Mouse (Mus musculus) frontal cortex, adult 2 months (tissue): Measurements from ENCODE around the gene Slc52a3. TPM values are rescaled to one million over a fixed set of nuclear protein-coding genes. Genes with fewer than 3 reads are reported as not detected.

Experiments
- DNase-seq, 2 experiments: peaks; one replicate each; pipeline ENCODE4 v3.0.0; 2022; ENCODE audit warnings: low spot score in 1 of 2; ENCODE audit errors: extremely low spot score in 1 of 2
- polyA plus RNA-seq: library from polyadenylated mRNA; depleted of rRNA; stranded (reverse); fragments of >200 nt; gene quantifications from 2 replicates; pipeline ENCODE4 v1.2.3, GENCODE M21; 2012; rRNA removed

The Slc52a3 gene
- polyA plus RNA-seq, 1 experiment: 3.2 TPM

GRCm38 (mm10) chr2:152040101-152040500 is 43.8 kb downstream of the Slc52a3 start:
- DNase-seq: no peak

- DNase-seq: no peak
Measured at GRCm38 (mm10) chr2:152047116-152048002, 51.0 kb downstream of the Slc52a3 start.

GRCm38 (mm10) chr2:152048003-152048980 is 52.0 kb downstream of the Slc52a3 start:
- no peak for DNase-seq

GRCm38 (mm10) chr2:152048981-152049441 is 52.7 kb downstream of the Slc52a3 start:
- no peak for DNase-seq

- DNase-seq: no peak
Measured at GRCm38 (mm10) chr2:152049611-152050270, 53.4 kb downstream of the Slc52a3 start.

GRCm38 (mm10) chr2:152050316-152050715 is 54.0 kb downstream of the Slc52a3 start:
- DNase-seq: peak in 1 of 2 experiments; percentile 13

- no peak for DNase-seq
Measured at GRCm38 (mm10) chr2:152051985-152052384, 55.7 kb downstream of the Slc52a3 start.

- no peak for DNase-seq
Measured at GRCm38 (mm10) chr2:152055406-152055805, 59.1 kb downstream of the Slc52a3 start.

- no peak for DNase-seq
Measured at GRCm38 (mm10) chr2:152056368-152057251, 60.3 kb downstream of the Slc52a3 start.

GRCm38 (mm10) chr2:152057252-152057563 is 60.9 kb downstream of the Slc52a3 start:
- DNase-seq: no peak

Other genes starting within 250 kb of the Slc52a3 start
- gene Rspo4, start 153.6 kb upstream of the Slc52a3 start, polyA plus RNA-seq: 0.20 and 0.23 TPM in 2 replicates
- 0.26 and 0.32 TPM in 2 replicates for gene Angpt4, start 85.3 kb upstream of the Slc52a3 start, polyA plus RNA-seq
- gene Fam110a, start 16.3 kb upstream of the Slc52a3 start, polyA plus RNA-seq: 6.3 and 6.7 TPM in 2 replicates
- gene Scrt2, start 85.0 kb downstream of the Slc52a3 start, polyA plus RNA-seq: 15.5 and 19.7 TPM in 2 replicates
- 91.2 and 95.2 TPM in 2 replicates for gene Srxn1, start 109.0 kb downstream of the Slc52a3 start, polyA plus RNA-seq
- gene Tcf15, start 147.1 kb downstream of the Slc52a3 start, polyA plus RNA-seq: 3.3 TPM in 2 replicates
- gene Csnk2a1, start 230.3 kb downstream of the Slc52a3 start, polyA plus RNA-seq: 74.1 and 80.0 TPM in 2 replicates